Mouse (Mus musculus): ENCODE data around the gene St6galnac1.

The St6galnac1 gene

GRCm38 (mm10) chr11:116775407-116775806 lies at the start of gene St6galnac1:
Gene St6galnac1 (minus strand): TSS chr11:116775507.
- in situ Hi-C loops (cut with MboI; ENCODE audit: unreplicated experiment in 2 of 2): no loop called here

- in situ Hi-C loops (cut with MboI; ENCODE audit: unreplicated experiment in 2 of 2): loop anchor here (25.0 kb wide), 2 partner anchors 312 to 937 kb away; partner anchors contain the start of gene Smim5 (in 1 of the 2)
Observed at GRCm38 (mm10) chr11:116823885-116824284, 48.6 kb upstream of the St6galnac1 start.

DNA sequence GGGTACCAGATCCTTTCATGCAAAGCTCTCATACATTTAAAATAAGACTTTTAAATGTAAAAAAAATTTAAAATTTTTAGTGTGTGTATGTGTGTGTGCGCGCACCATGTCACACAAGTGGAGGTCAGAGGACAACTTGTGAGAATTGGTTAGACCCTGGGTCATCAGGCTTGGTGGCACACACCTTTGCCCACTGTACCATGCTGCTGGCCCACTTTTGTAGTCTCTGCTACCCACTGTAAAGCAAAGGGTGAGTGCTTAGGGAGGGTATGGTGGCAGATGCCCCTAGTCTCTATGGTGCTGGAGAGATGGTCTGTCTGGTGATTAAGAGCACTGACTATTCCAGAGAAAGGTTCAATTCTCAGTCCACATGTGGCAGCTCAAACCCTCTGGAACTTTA lies 47.9 kb upstream of the St6galnac1 start:
- in situ Hi-C loops (cut with MboI; ENCODE audit: unreplicated experiment in 2 of 2): loop anchor here (25.0 kb wide), 2 partner anchors 311 to 936 kb away; partner anchors contain the start of gene Smim5 (in 1 of the 2)

GRCm38 (mm10) chr11:116822626-116823025 lies 47.3 kb upstream of the St6galnac1 start:
- in situ Hi-C loops (cut with MboI; ENCODE audit: unreplicated experiment in 2 of 2): loop anchor here (25.0 kb wide), 2 partner anchors 310 to 935 kb away; partner anchors contain the start of gene Smim5 (in 1 of the 2)

DNA sequence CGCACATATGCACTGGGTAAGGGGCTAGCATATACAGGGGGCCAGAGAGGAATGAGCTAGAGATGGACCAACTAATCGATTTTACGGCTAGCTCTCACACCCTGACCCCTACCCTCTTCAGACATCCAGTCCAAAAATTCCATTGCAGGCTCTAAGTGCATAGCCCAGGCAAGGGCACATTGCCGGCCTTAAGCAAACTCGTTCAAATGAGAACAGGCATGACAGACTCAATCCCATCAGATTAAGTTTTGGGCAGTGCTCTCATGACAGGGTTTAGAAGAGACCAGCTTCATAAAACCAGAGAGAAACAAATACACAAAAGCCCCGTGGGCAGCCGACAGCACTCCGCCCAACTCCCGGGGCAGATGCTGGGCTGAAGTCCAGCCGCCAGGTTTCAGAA lies 46.9 kb upstream of the St6galnac1 start:
- in situ Hi-C loops (cut with MboI; ENCODE audit: unreplicated experiment in 2 of 2): loop anchor here (25.0 kb wide), 2 partner anchors 310 to 935 kb away; partner anchors contain the start of gene Smim5 (in 1 of the 2)

DNA sequence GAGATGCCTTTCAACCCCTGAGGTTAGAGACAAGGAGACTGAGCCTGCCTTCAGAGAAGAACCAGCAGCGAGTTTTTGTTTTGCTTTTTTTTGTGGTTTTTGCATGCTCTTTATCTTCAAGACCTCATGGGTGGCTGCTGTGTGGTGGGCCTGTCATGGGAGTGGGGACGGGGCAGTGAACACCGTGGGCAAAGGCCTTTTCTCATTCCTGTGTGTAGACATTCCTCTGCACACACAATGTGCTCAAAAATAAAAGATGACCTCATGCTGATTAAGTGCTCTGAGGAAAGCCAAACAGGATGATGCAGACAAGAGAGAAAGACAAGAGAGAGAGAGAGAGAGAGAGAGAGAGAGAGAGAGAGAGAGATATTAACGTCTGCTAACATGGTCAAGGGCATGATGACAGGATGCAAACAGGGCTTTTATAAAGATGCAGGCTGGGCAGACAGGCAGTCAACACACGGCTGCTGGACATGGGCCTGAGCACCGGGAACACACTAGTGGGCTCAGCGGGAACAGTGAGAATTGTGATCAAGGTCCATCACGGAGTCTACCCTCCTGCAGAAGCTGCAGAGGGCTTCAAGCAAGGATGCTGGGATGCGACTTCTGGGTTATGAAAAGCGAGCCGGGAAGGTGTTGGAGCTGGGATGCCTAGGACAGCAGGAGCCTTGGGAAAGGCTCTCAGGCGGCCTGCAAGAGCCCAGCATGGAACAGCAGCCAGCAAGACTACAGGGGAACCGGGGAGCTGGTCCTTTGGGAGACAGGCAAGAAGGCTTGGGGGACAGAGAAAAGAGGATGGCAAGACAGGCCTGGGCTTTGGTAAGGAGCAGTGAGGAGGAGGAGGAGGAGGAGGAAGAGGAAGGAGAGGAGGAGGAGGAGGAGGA lies 46.0 kb upstream of the St6galnac1 start:
- in situ Hi-C loops (cut with MboI; ENCODE audit: unreplicated experiment in 2 of 2): loop anchor here (25.0 kb wide), 2 partner anchors 309 to 934 kb away; partner anchors contain the start of gene Smim5 (in 1 of the 2)

DNA sequence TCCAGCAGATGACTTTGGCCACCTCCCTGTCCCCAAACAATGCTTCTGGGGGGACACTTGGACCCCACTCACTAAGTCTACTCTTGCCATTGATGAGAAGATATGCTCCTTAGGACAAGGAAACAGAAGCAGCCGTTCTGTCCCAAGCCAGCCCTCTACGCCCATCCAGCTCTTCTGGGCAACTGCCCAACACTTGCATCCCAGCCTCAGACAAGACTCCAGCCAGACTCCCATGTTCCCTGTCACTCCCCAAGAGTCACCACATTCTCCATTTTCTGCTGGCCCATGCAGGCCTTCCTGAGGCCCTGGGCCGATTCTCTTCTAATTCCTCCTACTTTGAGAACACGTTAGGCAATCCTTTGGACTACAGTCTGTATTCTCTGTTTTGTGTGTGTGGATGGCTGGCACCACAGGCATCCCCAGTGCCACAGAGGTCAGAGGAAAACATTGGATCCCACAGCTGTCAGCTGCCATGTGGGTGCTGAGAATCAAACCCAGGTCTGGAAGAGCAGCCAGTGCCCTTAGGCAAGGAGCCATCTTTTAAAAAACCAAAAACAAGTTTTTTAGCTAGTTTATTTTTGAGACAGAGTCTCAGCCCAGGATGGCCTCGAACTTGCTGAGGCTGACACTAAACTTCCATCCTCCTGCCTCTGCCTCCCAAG lies 44.8 kb upstream of the St6galnac1 start:
- in situ Hi-C loops (cut with MboI; ENCODE audit: unreplicated experiment in 2 of 2): loop anchor here (10.0 to 25.0 kb wide), 3 partner anchors 235 to 933 kb away; partner anchors contain the start of gene Smim5 (in 1 of the 2)

DNA sequence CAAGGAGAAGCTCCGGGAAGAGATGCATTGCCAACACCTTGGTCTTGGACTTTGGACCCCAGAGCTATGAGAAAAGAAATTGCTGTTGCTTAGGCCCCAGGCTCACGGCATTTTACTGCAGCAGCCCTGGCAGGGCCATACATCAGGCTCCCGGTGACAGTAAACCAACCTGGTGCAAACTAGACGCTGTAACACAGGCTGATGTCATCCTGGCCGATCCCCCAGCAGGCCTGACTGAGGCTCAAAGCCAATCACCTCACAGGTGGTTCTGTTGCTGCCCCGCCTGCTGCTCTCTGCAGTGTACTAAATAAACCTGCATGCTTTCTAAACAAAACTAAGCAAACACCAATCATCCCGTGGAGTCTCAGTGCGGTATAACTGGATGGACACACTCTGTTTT lies 43.4 kb upstream of the St6galnac1 start:
- in situ Hi-C loops (cut with MboI; ENCODE audit: unreplicated experiment in 2 of 2): loop anchor here (10.0 to 25.0 kb wide), 3 partner anchors 236 to 931 kb away; partner anchors contain the start of gene Smim5 (in 1 of the 2)

DNA sequence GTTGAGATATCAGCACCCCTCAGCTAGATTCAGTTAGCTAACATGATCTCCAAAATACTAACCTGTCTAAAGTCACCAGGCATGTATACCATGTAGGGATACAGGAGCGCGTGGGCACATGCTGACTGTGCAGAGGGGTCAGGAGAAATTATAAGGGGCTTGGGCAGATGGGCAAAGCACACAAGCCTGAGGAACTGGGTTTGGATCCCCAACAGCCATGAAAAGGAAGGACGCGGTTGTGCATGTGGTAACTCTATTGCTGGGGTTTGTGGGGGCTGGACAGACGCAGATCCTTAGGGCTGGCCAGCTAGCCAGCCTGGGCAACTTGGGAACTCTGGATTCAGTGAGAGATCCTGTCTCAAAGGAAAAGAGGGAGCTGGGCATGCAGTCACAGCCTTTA lies 42.3 kb upstream of the St6galnac1 start:
- in situ Hi-C loops (cut with MboI; ENCODE audit: unreplicated experiment in 2 of 2): loop anchor here (10.0 to 25.0 kb wide), 3 partner anchors 237 to 930 kb away; partner anchors contain the start of gene Smim5 (in 1 of the 2)

DNA sequence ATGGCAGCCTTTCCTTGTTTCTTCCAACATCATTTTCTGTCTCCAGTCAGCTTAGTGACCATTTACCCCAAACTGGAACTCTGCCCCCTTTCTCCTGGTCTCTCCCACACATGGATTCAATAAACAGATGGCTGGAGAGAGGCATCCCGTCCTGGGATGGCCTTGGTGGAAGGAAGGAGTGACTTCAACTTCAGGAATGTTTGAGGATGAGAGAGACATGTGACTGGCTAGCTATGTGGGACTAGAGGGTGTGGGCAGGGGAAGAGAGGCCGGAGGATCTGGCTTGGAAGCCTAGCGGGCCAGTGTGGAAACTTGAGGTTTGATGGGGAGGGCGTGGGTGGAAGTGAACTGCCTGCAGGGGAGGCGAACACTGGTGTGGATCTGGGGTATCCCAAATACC lies 41.5 kb upstream of the St6galnac1 start:
- in situ Hi-C loops (cut with MboI; ENCODE audit: unreplicated experiment in 2 of 2): loop anchor here (10.0 to 25.0 kb wide), 3 partner anchors 238 to 929 kb away; partner anchors contain the start of gene Smim5 (in 1 of the 2)

- in situ Hi-C loops (cut with MboI; ENCODE audit: unreplicated experiment in 2 of 2): loop anchor here (10.0 to 25.0 kb wide), 3 partner anchors 240 to 928 kb away; partner anchors contain the start of gene Smim5 (in 1 of the 2)
Observed at GRCm38 (mm10) chr11:116814884-116815415, 39.6 kb upstream of the St6galnac1 start.

DNA sequence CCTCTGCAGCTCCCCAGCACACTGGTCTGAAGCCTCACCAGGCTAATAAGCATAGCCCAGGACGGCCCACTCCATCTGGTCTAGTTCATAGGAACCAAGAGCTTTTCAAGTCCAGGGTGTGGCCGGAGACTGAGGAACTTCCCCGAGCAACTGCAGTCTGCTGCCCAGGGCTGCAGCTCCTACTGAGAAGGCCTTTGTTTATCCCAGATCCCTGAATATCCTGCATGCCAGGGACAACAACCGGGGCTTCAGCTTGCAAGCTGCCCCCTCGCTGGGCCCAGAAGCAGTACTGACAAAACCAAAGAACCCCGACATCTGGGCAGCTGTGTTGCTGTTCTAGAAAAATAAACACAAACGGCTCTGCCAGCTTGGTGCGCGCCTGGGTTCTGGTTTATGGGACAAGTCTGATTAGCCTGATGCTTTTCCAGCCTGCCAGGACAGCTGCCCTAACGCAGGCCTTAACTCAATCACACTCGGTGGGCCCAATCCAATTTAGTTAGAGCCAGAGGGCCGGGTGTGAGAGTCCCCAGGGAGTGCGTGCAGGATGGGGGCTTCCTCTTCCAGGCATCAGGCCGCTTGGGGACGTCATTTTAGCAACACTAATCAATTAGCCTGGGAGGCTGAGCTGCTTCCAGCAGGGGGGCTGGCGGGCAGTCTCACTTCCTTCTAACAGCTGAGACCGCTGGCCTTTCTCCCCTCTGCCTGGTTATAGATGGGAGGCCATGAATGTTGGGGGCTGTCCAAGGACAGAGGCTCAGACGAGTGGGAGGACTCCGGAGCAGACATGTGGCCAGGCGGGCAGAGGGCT lies 39.0 kb upstream of the St6galnac1 start:
- in situ Hi-C loops (cut with MboI; ENCODE audit: unreplicated experiment in 2 of 2): loop anchor here (10.0 to 25.0 kb wide), 3 partner anchors 241 to 927 kb away; partner anchors contain the start of gene Smim5 (in 1 of the 2)

DNA sequence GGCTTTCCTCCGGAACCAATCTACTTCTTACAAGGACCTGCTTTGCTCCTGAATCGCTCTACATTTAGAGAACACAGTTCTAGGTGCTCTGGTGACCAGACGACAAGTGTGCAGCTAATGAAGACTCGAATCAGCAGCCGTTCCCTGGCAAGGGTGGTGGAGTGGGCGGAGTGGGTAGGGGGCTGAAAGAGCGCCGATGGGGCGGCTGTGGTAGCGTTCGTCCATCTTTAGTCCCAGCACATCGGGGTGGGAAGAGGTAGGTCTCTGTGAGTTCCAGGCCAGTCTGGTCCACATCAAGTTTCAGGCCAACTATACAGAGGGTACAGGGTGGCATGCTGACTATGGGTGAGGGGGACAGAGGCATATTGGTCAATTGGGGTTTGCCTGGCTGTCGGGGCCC lies 38.3 kb upstream of the St6galnac1 start:
- in situ Hi-C loops (cut with MboI; ENCODE audit: unreplicated experiment in 2 of 2): loop anchor here (10.0 to 25.0 kb wide), 3 partner anchors 241 to 926 kb away; partner anchors contain the start of gene Smim5 (in 1 of the 2)

DNA sequence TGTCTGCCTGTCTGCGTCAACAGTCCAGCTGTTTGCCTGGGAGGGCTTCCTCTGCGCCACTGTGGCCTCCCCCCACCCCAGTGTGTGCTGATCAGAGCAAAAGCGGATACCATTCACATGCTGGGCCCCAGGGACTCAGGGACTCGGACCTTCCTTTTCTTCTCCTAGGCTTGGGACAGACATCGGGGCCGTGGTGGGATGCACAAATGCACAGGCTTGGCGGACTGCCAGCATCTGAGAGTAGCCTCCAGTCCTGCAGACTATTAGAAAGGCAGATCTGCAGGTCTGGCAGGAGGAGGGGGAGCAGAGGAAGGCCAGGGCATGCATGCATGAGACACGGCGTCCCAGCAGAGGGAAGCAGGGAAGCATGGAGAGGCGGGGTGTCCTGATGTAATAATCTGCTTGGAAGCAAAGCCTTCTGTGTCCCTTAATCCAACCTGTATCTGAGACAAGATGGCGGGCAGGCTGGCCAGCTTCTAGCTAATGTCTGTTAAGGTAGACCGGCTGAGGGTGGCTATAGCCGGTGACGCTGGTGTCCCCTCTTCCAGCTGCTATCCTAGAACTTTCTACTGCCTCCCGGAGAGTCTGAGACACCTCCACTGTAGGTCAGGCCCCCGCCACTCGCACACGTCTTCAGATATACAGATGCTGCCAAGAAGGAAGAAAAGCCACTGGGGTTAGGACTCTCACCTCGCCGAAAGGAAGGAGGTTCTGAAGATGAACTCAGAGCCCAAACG lies 37.7 kb upstream of the St6galnac1 start:
- in situ Hi-C loops (cut with MboI; ENCODE audit: unreplicated experiment in 2 of 2): loop anchor here (10.0 to 25.0 kb wide), 3 partner anchors 242 to 926 kb away; partner anchors contain the start of gene Smim5 (in 1 of the 2)

DNA sequence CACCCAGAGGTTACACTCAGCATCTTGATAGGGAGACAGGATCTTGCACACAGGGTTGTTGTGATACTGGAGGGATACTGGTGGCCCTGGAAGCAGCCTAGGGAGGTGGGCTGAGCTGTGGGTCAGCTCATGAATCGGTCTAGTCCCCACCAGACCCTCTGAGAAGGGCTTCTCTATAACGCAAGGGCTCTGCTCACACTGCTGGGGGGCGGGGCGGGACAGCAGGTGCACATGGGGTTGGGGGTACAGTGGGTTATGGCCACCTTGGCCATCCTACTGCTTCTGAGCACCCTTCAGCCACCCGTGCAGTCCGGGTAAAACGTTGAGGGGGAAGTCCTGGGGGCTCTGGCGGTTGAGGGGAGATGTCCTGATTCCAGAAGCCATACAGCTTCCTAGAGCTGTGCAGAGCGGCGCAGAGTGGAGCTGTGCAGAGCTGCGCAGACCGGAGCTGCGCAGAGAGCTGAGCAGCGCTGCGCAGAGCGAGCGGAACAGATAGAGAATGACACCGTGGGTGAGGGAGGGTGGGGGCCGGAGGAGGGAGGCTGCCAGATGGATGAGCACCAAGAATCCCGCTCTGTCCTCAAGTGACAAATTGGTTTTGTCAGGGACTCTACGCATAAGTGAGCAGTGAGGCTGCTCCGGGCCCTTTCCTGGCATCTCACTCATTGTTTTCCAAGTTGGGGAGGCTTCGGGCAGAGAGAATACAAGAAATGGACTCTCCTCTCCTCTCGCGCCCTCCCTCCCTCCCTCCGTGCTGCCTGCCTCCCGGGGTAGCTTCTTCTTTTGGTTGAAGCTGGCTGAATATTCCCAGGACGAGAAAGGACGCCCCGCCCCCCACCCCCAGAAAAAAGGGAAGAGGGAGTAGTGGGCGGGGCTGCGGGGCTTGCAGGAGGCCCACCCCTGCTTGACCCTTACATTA lies 35.9 kb upstream of the St6galnac1 start:
- in situ Hi-C loops (cut with MboI; ENCODE audit: unreplicated experiment in 2 of 2): loop anchor here (10.0 to 25.0 kb wide), 3 partner anchors 244 to 924 kb away; partner anchors contain the start of gene Smim5 (in 1 of the 2)

DNA sequence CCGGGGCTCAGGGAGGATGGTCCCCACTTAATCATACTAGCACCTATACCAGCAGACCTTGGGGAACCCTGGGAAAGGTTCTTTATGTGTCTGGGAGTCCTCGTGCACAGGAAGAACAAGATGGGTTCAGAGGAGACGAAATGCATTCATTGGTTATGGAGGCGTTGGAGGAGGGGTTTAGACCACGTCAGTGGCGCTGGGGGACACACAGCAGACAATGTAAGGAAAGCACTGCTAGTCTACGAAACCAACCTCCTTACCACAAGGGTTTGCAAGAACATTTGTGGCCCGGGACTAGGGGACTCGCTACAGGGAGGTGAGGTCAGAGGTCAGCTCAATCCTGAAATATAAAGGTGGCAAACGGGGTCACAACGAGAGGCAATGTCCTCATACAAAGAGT lies 35.2 kb upstream of the St6galnac1 start:
- in situ Hi-C loops (cut with MboI; ENCODE audit: unreplicated experiment in 2 of 2): loop anchor here (10.0 to 25.0 kb wide), 3 partner anchors 244 to 923 kb away; partner anchors contain the start of gene Smim5 (in 1 of the 2)

DNA sequence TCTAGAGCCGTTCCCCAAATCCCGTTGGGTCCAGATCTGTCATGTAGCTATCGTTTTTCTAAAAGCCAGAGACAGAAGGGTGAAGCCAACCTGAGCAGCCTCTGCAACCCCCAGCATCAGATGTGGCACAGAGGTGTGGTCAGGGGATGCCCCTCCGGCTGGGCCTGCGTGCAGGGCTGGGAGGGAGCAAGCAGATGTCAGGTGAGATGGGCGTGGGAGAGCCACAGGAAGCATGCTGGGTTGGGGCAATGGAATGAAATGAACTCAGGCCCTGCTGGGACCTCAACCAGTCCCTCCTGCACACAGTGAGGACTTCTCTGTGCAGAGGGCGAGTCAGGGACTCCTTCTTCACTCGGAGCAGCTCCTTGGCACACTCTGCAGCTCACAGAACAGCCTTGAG lies 34.2 kb upstream of the St6galnac1 start:
- in situ Hi-C loops (cut with MboI; ENCODE audit: unreplicated experiment in 2 of 2): loop anchor here (5.0 to 25.0 kb wide), 4 partner anchors 172 to 922 kb away; partner anchors contain the start of gene Smim5 (in 1 of the 2)

All from v-Abl transformed pro-B cells (cell line).